Mouse (Mus musculus) forebrain, embryonic 15.5 days (tissue): ENCODE measurements around the gene Prune2. TPM values are rescaled to one million over a fixed set of nuclear protein-coding genes. Genes with fewer than 3 reads are reported as not detected.

Experiments used
- ATAC-seq: fragments of 200-750 bp; cut with Nextera tagmentation; replicated peaks from 2 replicates; pipeline ENCODE4 v1.8.0; 2017; ENCODE audit warnings: mild to moderate bottlenecking, moderate TSS enrichment, moderate library complexity
- H3K27ac ChIP-seq: fragments of 300-500 bp; sonication (generic); replicated peaks from 2 replicates; pipeline ENCODE4 v1.5.1; 2015; ENCODE audit warnings: mild to moderate bottlenecking, inconsistent platforms
- H3K27me3 ChIP-seq: fragments of 300-500 bp; sonication (generic); 2 replicates; pipeline ENCODE4 v1.6.1; 2015; ENCODE audit warnings: inconsistent platforms
- H3K36me3 ChIP-seq: fragments of 300-500 bp; sonication (generic); 2 replicates; pipeline ENCODE4 v1.6.1; 2015; ENCODE audit warnings: mild to moderate bottlenecking, inconsistent platforms
- H3K4me1 ChIP-seq: fragments of 300-500 bp; sonication (generic); 2 replicates; pipeline ENCODE4 v1.6.1; 2015; ENCODE audit warnings: inconsistent platforms
- H3K4me2 ChIP-seq: fragments of 300-500 bp; sonication (generic); replicated peaks from 2 replicates; pipeline ENCODE4 v1.6.1; 2015; ENCODE audit warnings: mild to moderate bottlenecking, inconsistent platforms
- H3K4me3 ChIP-seq: fragments of 300-500 bp; sonication (generic); 2 replicates; pipeline ENCODE4 v1.5.1; 2015; ENCODE audit warnings: mild to moderate bottlenecking, inconsistent platforms
- H3K9ac ChIP-seq: fragments of 300-500 bp; sonication (generic); replicated peaks from 2 replicates; pipeline ENCODE4 v1.6.1; 2015; ENCODE audit warnings: mild to moderate bottlenecking, inconsistent platforms
- H3K9me3 ChIP-seq: fragments of 300-500 bp; sonication (generic); 2 replicates; pipeline ENCODE4 v1.6.1; 2016; ENCODE audit warnings: inconsistent platforms
- WGBS: fragments of 180-500 bp; shearing (Covaris S2); methylation state at CpG from one replicate; pipeline ENCODE4 v1.1.7; 2015; ENCODE audit warnings: mixed read lengths; 5-methylcytosine and 5-hydroxymethylcytosine counted together
- polyA plus RNA-seq: library from polyadenylated mRNA; unstranded; fragments of >200 nt; fragmentation: Nextera tagmentation; extraction: Ambion mirVana; gene quantifications from 2 replicates; pipeline ENCODE4 v1.2.1, GENCODE M21; 2015

Prune2 gene
- polyA plus RNA-seq, 1 experiment from 2014 or later: 3.2 TPM

DNA sequence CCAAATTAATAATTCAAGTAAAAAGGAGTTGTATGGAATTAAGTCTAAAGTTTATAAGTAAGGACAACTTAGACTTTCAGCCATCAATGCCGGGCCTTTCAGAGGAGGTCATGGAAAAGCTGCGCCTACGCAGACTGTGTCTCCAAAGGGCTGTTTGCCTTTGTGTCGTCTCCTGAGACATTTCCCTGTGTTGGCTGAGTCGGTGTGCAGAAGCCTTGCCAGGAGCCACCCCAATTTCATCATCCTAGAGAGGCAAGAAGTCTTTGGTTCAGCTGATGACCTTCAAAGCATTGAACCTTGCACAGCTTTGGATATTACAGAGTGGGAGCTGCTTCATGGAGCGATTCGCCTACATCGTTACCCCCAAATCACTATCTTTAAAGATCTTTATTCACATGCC lies 270.2 kb downstream of the Prune2 start:
- 90% methylated on average over 8 of the region's 8 CpGs for WGBS

DNA sequence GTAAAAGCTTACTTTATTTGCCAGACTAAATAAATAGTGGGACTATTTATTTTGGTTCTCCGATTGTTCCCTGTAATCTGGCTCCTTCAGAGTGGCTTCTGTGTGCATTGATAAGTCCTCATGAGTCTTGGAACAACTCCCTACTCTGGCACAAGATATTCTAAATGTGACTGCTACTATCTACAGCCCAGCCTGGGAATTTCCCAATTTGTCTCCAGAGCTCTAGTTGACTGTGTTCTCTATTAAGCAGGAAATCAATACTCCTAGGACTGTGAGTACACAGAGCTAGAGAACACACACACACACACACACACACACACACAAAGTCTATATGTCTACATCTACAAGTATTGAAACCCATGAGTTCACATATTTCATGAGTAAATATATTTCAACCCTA lies 274.1 kb downstream of the Prune2 start:
- ATAC-seq: no peak
- Histone ChIP-seq H3K4me1 (no peaks in the 10 kb centered on the region), H3K9me3 (no peaks in the 10 kb centered on the region), H3K4me2 (no peak overlapping the region), H3K4me3 (no peak overlapping the region), H3K27me3 (no peaks in the 10 kb centered on the region), H3K27ac (no peak overlapping the region), H3K36me3 (no peaks in the 10 kb centered on the region), H3K9ac (no peak overlapping the region)
- 86% methylated on average over 1 of the region's 1 CpGs for WGBS

More for the DNA sequence above, 270.2 kb downstream of the Prune2 start:
- H3K4me3 ChIP-seq: no peak overlapping the region
- H3K36me3 ChIP-seq: no peaks in the 10 kb centered on the region
- no peak overlapping the region for H3K27ac ChIP-seq
- no peaks in the 10 kb centered on the region for H3K4me1 ChIP-seq
- no peaks in the 10 kb centered on the region for H3K27me3 ChIP-seq
- no peak overlapping the region for H3K9ac ChIP-seq
- ATAC-seq: no peak
- H3K4me2 ChIP-seq: no peak overlapping the region
- no peaks in the 10 kb centered on the region for H3K9me3 ChIP-seq

DNA sequence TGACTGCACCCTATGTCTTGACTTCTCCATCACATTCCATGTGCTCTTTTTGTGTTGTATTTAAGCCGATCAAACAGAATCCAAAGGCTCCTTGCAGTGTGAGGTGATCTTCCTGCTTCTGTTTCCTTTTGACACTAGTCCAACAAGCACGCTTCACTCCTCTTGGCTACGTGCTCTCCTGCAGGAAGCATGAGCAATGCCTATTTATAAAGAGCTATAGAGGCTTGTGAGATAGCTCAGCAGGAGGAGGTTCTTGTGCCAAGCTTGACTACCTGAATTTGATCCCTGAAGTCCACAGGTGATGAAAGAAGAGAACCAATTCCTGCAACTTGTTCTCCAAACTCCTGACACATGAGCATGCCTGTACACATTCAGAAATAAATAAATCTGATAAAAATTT lies 282.6 kb downstream of the Prune2 start:
- no peaks in the 10 kb centered on the region for H3K4me1 ChIP-seq
- H3K36me3 ChIP-seq: no peaks in the 10 kb centered on the region
- H3K4me2 ChIP-seq: no peak overlapping the region
- H3K27me3 ChIP-seq: no peaks in the 10 kb centered on the region
- WGBS: 89% methylated on average over 3 of the region's 3 CpGs
- H3K9ac ChIP-seq: no peak overlapping the region
- no peak overlapping the region for H3K27ac ChIP-seq
- ATAC-seq: no peak
- H3K9me3 ChIP-seq: no peaks in the 10 kb centered on the region
- H3K4me3 ChIP-seq: no peak overlapping the region

DNA sequence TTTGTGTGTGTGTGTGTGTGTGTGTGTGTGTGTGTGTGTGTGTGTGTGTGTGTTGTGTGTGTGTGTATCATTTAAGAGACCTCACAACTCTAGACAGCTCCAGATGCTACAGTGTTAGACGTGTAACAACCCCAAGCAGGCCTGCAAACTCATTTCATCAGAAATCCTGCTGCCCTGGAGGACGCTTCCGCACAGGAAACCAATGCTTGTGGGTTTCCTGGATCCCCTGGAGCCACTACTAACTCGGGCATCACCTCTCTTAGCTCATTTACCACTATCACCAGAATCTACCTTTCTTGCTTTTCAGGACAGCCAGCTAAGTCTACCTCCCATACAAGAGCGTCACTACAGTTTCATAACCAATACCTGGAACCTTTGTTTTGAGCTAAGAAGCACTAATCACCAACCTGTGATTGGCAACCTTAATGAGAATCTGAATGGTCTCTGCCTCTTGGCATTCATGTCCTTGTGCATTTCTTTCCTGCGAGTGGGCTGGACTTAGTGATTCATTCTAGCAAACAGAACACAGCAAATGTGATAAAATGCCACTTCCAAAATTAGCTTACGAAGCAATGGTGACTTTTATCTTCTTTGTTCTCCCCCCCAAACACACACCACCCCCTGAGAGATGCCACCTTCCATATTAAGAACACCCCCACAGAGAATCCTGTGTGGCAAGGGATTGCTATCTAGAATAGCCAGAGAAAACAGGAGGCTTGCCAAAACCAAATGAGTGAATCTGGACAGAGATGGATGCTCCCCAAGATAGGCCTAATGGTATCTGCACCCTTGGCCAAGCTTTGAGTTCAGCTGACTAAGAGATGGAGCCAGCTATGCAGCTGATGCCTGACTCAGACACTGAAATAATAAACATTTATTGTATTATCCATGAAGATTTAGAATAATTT lies 284.5 kb downstream of the Prune2 start:
- H3K9ac ChIP-seq: no peak overlapping the region
- no peaks in the 10 kb centered on the region for H3K9me3 ChIP-seq
- H3K27me3 ChIP-seq: no peaks in the 10 kb centered on the region
- 84% methylated on average over 7 of the region's 7 CpGs for WGBS
- no peak overlapping the region for H3K4me3 ChIP-seq
- H3K27ac ChIP-seq: no peak overlapping the region
- H3K36me3 ChIP-seq: no peaks in the 10 kb centered on the region
- no peak for ATAC-seq
- H3K4me2 ChIP-seq: no peak overlapping the region
- no peaks in the 10 kb centered on the region for H3K4me1 ChIP-seq

DNA sequence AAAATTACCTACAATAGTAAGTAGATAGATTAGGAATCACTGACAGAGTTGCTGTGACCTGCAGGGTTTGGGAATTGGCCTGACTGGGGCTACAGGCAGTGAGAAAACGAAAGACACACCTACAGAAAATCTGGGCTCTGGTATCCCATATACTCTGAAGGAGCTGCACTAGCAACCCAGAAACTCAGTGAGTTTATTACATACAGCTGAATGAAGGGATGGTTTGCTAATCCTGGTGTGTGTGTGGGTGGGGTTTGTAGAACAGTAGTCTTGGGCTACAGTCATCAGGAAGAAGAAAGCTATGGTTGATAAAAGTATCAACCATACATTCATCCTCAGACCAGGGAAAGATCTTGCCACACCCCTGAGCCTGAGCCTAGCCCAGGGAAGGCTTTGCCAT lies 285.3 kb downstream of the Prune2 start:
- no peak for ATAC-seq
- no peaks in the 10 kb centered on the region for H3K4me1 ChIP-seq
- H3K4me3 ChIP-seq: no peak overlapping the region
- H3K27ac ChIP-seq: no peak overlapping the region
- no peak overlapping the region for H3K9ac ChIP-seq
- H3K36me3 ChIP-seq: no peaks in the 10 kb centered on the region
- H3K9me3 ChIP-seq: no peaks in the 10 kb centered on the region
- no peaks in the 10 kb centered on the region for H3K27me3 ChIP-seq
- WGBS: 94% methylated on average over 1 of the region's 1 CpGs
- H3K4me2 ChIP-seq: no peak overlapping the region

DNA sequence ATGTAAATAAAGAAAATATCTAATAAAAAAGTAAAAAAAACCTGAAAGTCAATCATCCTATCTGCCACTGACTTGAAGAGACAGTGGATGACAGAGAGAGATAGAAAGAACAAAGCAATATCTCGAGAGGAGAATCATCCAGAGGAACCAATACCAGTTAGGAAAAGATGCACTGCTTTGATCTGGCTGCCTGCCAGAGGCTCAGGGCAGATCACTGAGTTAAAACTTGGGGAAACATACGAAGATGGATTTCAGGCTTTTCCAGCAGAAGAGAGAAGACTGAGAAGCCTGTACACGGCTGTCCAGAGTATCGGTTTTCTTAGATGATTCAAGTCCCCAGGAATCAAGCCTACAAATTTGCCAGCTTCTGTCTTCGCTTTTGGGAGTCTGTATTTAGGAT lies 287.0 kb downstream of the Prune2 start:
- Histone ChIP-seq H3K4me2 (no peak overlapping the region), H3K9ac (no peak overlapping the region), H3K27ac (no peak overlapping the region), H3K9me3 (no peaks in the 10 kb centered on the region), H3K4me3 (no peak overlapping the region), H3K36me3 (no peaks in the 10 kb centered on the region), H3K4me1 (no peaks in the 10 kb centered on the region), H3K27me3 (no peaks in the 10 kb centered on the region)
- ATAC-seq: no peak
- 74% methylated on average over 5 of the region's 5 CpGs for WGBS

DNA sequence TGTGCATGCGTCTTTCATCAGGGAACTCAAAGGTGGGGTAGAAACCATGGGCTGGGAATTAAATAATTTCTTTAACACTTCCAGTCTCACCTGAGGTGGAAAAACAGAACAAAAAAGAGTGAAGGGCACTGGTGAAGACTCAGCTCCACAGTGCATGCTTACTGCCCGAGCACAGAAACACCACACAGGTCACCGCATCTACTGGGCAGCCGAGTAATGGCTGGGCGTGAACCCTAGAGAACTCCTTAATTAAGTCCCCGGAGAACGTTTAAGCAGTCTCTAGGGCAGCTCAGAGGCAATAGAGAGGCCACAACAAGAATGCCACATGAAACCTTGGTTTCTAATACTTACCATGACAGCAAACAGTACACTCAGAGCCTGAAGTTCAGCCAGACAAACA lies 288.6 kb downstream of the Prune2 start:
- ATAC-seq: no peak; the same call in 1 of the 2 replicates
- no peak overlapping the region for H3K4me2 ChIP-seq
- WGBS: 60% methylated on average over 7 of the region's 7 CpGs
- H3K4me1 ChIP-seq: no peaks in the 10 kb centered on the region
- no peak overlapping the region for H3K4me3 ChIP-seq
- no peaks in the 10 kb centered on the region for H3K36me3 ChIP-seq
- no peak overlapping the region for H3K9ac ChIP-seq
- no peaks in the 10 kb centered on the region for H3K9me3 ChIP-seq
- H3K27me3 ChIP-seq: no peaks in the 10 kb centered on the region
- no peak overlapping the region for H3K27ac ChIP-seq

DNA sequence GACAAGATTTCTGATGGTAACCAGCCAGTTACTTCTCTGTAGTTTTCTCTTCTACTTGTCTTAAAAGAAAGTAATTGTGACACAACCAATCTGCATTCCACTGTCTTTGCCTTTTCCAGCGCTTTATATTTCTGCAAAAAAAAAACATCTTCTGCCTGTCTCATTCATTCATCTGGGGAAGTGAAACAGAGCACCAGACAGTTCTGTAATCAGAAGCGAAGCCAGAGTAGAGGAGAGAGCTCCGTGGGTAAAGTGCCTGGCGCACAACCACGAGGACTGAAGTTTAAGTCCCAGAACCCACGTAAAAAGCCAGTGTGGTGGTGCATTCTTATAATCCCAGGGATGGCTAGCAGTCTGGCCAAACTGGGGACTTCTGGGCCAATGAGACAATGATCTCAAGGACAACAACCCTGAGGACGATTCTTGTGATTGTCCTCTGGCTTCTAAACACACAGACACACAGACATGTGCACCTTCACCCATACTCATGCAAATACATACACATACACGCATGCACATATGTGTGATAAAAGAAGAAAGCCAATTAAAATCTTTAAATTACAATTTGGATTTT lies 291.5 kb downstream of the Prune2 start:
- no peak for ATAC-seq
- Histone ChIP-seq H3K27ac (no peak overlapping the region), H3K9ac (no peak overlapping the region), H3K9me3 (no peaks in the 10 kb centered on the region), H3K4me3 (no peak overlapping the region), H3K4me1 (no peaks in the 10 kb centered on the region), H3K4me2 (no peak overlapping the region), H3K36me3 (no peaks in the 10 kb centered on the region), H3K27me3 (no peaks in the 10 kb centered on the region)
- WGBS: 88% methylated on average over 8 of the region's 8 CpGs

DNA sequence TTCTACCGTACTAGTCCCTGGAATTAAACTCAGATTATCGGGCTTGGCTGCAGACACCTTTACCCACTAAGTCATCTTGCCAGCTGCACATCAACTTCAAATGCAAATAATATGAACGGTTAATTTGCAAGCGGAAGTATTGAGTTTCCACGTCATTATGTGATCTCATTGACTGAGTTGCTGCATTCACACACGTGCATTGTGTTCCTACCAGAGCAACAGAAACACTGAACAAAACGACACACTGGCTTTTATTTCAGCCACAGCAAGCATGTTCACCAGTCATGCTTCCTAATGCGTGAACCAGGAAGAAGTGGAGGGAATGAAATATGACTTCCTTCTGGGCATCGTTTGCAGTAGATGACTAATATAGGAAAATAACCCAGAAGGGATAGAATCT lies 293.8 kb downstream of the Prune2 start:
- 55% methylated on average over 9 of the region's 9 CpGs for WGBS
- Histone ChIP-seq H3K4me2 (no peak overlapping the region), H3K4me1 (no peaks in the 10 kb centered on the region), H3K27ac (no peak overlapping the region), H3K9me3 (no peaks in the 10 kb centered on the region), H3K36me3 (no peaks in the 10 kb centered on the region), H3K27me3 (no peaks in the 10 kb centered on the region), H3K4me3 (no peak overlapping the region), H3K9ac (no peak overlapping the region)
- ATAC-seq: no peak

DNA sequence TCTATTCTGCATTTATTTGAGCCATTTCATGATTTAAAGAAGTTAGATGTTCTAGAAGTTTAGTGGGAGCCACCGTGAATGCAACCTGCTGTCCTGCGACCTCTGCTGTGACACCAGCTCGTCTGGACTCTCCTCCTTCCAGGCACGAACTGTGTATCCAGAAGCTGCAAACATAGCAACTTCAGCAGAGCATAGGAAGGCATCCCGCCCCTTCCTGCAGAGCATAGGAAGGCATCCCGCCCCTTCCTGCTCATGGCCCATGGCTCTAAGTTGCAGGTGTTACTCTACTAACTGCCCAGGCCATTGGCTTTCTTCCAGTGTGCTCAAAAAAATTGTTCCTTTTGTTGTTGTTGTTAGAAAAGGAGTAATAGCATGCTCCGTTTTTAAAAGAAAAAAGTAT lies 294.9 kb downstream of the Prune2 start:
- no peaks in the 10 kb centered on the region for H3K27me3 ChIP-seq
- H3K4me2 ChIP-seq: no peak overlapping the region
- no peak overlapping the region for H3K4me3 ChIP-seq
- ATAC-seq: no peak
- H3K9me3 ChIP-seq: no peaks in the 10 kb centered on the region
- 86% methylated on average over 7 of the region's 7 CpGs for WGBS
- H3K4me1 ChIP-seq: no peaks in the 10 kb centered on the region
- no peaks in the 10 kb centered on the region for H3K36me3 ChIP-seq
- H3K9ac ChIP-seq: no peak overlapping the region
- no peak overlapping the region for H3K27ac ChIP-seq

DNA sequence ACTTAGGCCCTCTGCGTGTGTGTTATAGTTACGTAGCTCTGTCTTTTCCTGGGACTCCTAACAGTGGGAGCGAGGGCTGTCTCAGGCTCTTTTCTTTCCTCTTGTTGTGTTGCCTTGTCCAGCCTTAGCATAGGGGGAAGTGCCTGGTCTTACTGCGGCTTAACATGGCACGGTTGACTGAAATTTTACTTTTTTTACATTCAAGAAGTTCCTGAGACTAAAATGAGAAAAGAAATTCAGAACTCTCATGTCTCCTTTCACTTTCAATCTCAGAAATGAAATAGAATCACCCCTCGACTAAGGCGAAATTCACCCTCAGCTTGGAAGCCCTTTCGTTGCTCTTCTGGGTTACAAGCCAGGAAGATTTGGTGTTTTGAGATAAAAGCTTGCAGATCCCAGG lies 295.5 kb downstream of the Prune2 start:
- Histone ChIP-seq H3K4me3 (no peak overlapping the region), H3K4me1 (no peaks in the 10 kb centered on the region), H3K4me2 (no peak overlapping the region), H3K27me3 (no peaks in the 10 kb centered on the region), H3K27ac (no peak overlapping the region), H3K9ac (no peak overlapping the region), H3K9me3 (no peaks in the 10 kb centered on the region), H3K36me3 (no peaks in the 10 kb centered on the region)
- WGBS: 88% methylated on average over 8 of the region's 8 CpGs
- no peak for ATAC-seq

DNA sequence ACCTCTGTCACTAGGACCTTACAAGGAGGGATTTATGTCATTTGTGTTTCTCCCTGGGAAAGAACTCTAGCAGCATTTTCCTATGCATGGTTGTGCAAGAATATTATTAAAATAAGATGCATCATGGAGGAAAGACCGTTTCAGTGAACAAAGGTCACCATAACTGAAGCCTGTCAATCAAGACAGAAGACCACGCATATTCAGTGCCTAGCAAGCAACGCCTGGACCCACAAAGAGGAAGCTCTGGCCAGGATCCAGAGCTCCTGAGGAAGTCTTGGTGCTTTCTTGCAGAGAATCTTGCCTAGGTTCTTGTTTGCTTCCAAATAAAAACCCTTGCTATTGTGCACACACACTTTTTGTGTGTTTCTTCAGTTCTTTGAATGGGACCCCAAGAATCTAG lies 296.9 kb downstream of the Prune2 start:
- H3K4me3 ChIP-seq: no peak overlapping the region
- H3K4me2 ChIP-seq: no peak overlapping the region
- no peaks in the 10 kb centered on the region for H3K4me1 ChIP-seq
- no peaks in the 10 kb centered on the region for H3K9me3 ChIP-seq
- H3K27ac ChIP-seq: no peak overlapping the region
- H3K27me3 ChIP-seq: no peaks in the 10 kb centered on the region
- 38% methylated on average over 3 of the region's 3 CpGs for WGBS
- ATAC-seq: no peak
- no peaks in the 10 kb centered on the region for H3K36me3 ChIP-seq
- H3K9ac ChIP-seq: no peak overlapping the region

DNA sequence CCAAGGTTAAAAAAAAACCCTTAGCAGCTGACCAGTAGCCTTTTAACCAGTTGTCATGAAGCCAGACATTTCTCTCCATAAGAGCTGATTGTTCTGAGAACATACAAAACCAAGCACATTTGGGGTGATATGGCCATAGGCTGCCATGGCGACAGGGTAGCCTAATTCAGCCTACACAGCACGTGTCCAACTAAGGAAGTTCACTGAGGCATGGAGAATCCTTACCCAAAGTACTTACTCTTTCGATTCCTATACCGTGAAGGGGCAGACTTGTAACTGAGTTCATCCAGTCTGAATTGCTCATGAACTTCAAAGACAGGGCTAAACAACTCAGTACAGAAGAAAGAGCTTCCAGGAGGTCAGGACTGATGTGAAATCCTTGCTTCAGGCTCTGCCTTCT lies 299.6 kb downstream of the Prune2 start:
- Histone ChIP-seq H3K4me1 (no peaks in the 10 kb centered on the region), H3K4me2 (no peak overlapping the region), H3K27ac (no peak overlapping the region), H3K9ac (no peak overlapping the region), H3K4me3 (no peak overlapping the region), H3K27me3 (no peaks in the 10 kb centered on the region), H3K9me3 (no peaks in the 10 kb centered on the region), H3K36me3 (no peaks in the 10 kb centered on the region)
- 18% methylated on average over 4 of the region's 4 CpGs for WGBS
- no peak for ATAC-seq
